Mouse (Mus musculus) E14TG2a.4 (cell line): Measurements from ENCODE around the gene Olfr392.

Source experiments
- H3K27me3 ChIP-seq: 2 replicates; pipeline ENCODE4 v1.6.1; 2014; ENCODE audit warnings: low read length, control low read depth; ENCODE audit not compliant: insufficient read depth
- H3K36me3 ChIP-seq: 2 replicates; pipeline ENCODE4 v1.6.1; 2014; ENCODE audit warnings: low read length, control low read depth; ENCODE audit not compliant: insufficient read depth
- H3K4me1 ChIP-seq: replicated peaks from 2 replicates; pipeline ENCODE4 v1.6.1; 2014; ENCODE audit warnings: low read depth, low read length, control low read depth
- H3K4me3 ChIP-seq: replicated peaks from 2 replicates; pipeline ENCODE4 v1.5.1; 2014; ENCODE audit warnings: mild to moderate bottlenecking, low read length
- H3K9me3 ChIP-seq: 2 replicates; pipeline ENCODE4 v1.6.1; 2014; ENCODE audit warnings: low read length, control low read depth
- CTCF ChIP-seq: conservative IDR thresholded peaks from 2 replicates; pipeline ENCODE4 v1.5.1; 2014; ENCODE audit warnings: low read length
- NANOG ChIP-seq: IDR thresholded peaks from 2 replicates; pipeline ENCODE4 v1.6.1; 2014; ENCODE audit warnings: borderline replicate concordance, low read length, mixed read lengths
- POU5F1 ChIP-seq: IDR thresholded peaks from 2 replicates; pipeline ENCODE4 v1.6.1; 2014; ENCODE audit warnings: low read length, borderline replicate concordance

Olfr392 gene

DNA sequence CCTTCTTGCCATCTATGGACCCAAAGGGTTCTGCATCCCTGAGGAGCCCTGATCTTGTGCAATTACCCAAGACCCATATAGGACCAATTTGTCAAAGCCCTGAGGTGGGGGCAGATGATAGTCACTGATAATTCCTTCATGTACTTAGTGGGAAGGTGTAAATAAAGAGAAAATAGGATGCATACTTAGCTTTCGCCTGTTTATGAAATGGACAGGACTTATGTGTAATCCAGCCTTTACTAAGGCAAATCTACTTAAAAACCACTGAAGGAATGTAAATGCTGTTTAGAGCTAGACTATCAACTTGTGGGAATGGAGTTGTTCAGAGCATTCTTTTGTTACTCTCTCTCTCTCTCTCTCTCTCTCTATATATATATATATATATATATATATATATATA, at the start of gene Olfr392:
Gene Olfr392, minus strand, starts transcription at position 101 of the 400 bp plus-strand sequence.
- Histone ChIP-seq H3K27me3 (no peaks in the 10 kb centered on the region), H3K9me3 (no peaks in the 10 kb centered on the region), H3K36me3 (no peaks in the 10 kb centered on the region), H3K4me3 (no peak within 1 kb of the TSS), H3K4me1 (no peaks in the 10 kb centered on the region)
- TF ChIP-seq POU5F1 (no peak), NANOG (no peak), CTCF (no peak)

DNA sequence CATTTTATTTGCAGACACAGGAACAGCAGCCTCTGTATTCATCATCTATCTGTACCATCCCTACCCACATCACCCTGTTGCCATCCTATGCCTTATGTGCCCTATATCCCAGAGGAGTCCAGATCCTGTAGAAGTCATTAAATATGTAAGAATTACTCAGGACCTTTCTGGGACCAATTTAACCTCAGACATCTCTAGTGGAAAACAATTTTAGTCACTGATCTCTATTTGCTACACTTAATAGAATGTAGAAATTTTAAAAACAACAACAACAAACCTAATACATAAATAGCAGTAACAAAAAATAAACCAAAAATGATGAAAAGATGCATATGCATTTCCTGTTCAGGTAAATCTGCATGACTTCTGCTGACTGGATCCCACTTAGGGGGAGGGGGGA, 34.5 kb upstream of the Olfr392 start, which contains the start of gene Olfr393:
Gene Olfr393, minus strand, starts transcription at position 101 of the 400 bp plus-strand sequence.
- TF ChIP-seq NANOG (no peak), CTCF (no peak)
- H3K27me3 ChIP-seq = no peaks in the 10 kb centered on the region
- no peaks in the 10 kb centered on the region; the same call in 1 of the 2 replicates for H3K9me3 ChIP-seq
- no peaks in the 10 kb centered on the region for H3K36me3 ChIP-seq
- no peak within 1 kb of the TSS for H3K4me3 ChIP-seq
- H3K4me1 ChIP-seq = no peaks in the 10 kb centered on the region

DNA sequence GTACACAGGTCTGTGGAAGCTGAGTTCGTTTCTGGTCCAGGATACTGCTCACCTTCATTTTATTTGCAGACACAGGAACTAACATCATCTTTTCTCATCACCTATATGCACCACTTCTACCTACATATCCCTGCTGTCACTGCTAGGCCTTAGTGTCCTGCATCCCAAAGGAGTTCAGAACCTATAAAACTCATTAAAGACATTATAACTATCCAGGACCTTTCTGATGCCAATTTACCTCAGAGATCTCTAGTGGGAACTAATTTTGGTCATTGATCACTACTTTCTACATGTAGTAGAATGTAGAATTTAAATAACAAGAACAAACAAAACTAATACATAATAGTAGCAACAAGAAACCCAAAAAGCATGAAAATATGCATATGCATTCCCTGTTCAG, 13.9 kb downstream of the Olfr392 start, which contains the start of gene Olfr391-ps:
Gene Olfr391-ps, minus strand, starts transcription at position 101 of the 400 bp plus-strand sequence.
- Histone ChIP-seq H3K4me3 (no peak within 1 kb of the TSS), H3K36me3 (no peaks in the 10 kb centered on the region), H3K4me1 (no peaks in the 10 kb centered on the region), H3K9me3 (no peaks in the 10 kb centered on the region), H3K27me3 (no peaks in the 10 kb centered on the region)
- TF ChIP-seq CTCF (no peak), NANOG (no peak), POU5F1 (no peak)

DNA sequence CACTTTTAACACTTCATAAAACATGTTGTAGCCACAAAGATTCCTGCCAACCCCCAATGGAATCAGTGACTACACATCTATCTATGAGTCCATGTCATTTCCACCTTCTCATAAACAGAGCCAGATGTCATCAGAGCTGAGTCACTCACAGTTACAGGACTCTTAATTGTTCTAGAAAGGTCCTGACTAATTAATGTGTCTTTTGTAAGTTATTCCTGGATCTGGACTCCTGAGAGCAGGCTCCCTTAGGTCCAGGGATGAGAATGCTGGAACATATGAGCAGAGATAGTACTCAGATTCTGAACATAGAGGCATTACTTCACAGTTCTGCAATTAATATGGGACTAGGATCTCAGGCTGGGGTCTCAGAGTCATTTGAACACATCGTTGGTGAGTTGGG, 34.2 kb downstream of the Olfr392 start, which contains the start of gene Olfr390:
Gene Olfr390, plus strand, starts transcription at position 301 of the 400 bp plus-strand sequence.
- no peaks in the 10 kb centered on the region for H3K4me1 ChIP-seq
- no peak within 1 kb of the TSS for H3K4me3 ChIP-seq
- H3K9me3 ChIP-seq = no peaks in the 10 kb centered on the region
- TF ChIP-seq NANOG = no peak
- no peak for TF ChIP-seq POU5F1
- no peak for TF ChIP-seq CTCF
- no peaks in the 10 kb centered on the region for H3K36me3 ChIP-seq
- no peaks in the 10 kb centered on the region for H3K27me3 ChIP-seq

DNA sequence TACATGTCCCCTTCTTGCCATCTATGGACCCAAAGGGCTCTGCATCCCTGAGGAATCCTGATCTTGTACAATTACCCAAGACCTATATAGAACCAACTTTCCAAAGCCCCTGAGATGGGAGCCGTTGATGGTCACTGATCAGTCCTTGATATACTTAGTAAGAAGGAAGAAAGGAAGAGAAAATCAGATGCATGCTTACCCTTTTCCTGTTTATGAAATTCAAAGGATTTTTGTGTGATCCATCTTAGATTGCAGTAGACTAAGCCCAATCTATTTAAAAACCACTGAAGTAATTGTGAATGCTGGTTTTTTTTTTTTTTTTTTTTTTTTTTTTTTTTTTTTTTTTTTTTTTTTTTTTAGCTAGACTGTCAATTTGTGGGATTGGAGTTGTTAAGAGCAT, 36.2 kb downstream of the Olfr392 start, which contains the start of gene Olfr389:
Gene Olfr389, minus strand, starts transcription at position 101 of the 400 bp plus-strand sequence.
- Histone ChIP-seq H3K4me3 (no peak within 1 kb of the TSS), H3K36me3 (no peaks in the 10 kb centered on the region), H3K9me3 (no peaks in the 10 kb centered on the region), H3K4me1 (no peaks in the 10 kb centered on the region), H3K27me3 (no peaks in the 10 kb centered on the region)
- TF ChIP-seq NANOG (no peak), POU5F1 (no peak), CTCF (no peak)
